Mouse (Mus musculus) limb, embryonic 14.5 days (tissue): ENCODE results near the gene Wrnip1. TPM values are rescaled to one million over a fixed set of nuclear protein-coding genes. Genes with fewer than 3 reads are reported as not detected.

Experiments used
- ATAC-seq: fragments of 200-750 bp; cut with Nextera tagmentation; 2 replicates; pipeline ENCODE4 v1.8.0; 2017; ENCODE audit warnings: low read depth, moderate number of reproducible peaks, moderate TSS enrichment; ENCODE audit not compliant: low FRiP score
- DNase-seq: peaks from one replicate; pipeline ENCODE4 v3.0.0-alpha.2; 2015; ENCODE audit warnings: low spot score
- H3K27ac ChIP-seq: fragments of 300-500 bp; sonication (generic); replicated peaks from 2 replicates; pipeline ENCODE4 v1.5.1; 2014; ENCODE audit warnings: low read depth, mild to moderate bottlenecking, low read length, moderate library complexity, mixed read lengths
- H3K27me3 ChIP-seq: fragments of 300-500 bp; sonication (generic); 2 replicates; pipeline ENCODE4 v1.6.1; 2014; ENCODE audit warnings: low read length, mixed read lengths; ENCODE audit not compliant: control insufficient read depth, insufficient read depth
- H3K36me3 ChIP-seq: fragments of 300-500 bp; sonication (generic); 2 replicates; pipeline ENCODE4 v1.6.1; 2014; ENCODE audit warnings: mild to moderate bottlenecking, low read length, moderate library complexity, mixed read lengths; ENCODE audit not compliant: control insufficient read depth, insufficient read depth
- H3K4me1 ChIP-seq: fragments of 300-500 bp; sonication (generic); 2 replicates; pipeline ENCODE4 v1.6.1; 2014; ENCODE audit warnings: antibody characterized with exemption, low read length, mixed read lengths; ENCODE audit not compliant: control insufficient read depth, insufficient read depth
- H3K4me2 ChIP-seq: fragments of 300-500 bp; sonication (generic); replicated peaks from 2 replicates; pipeline ENCODE4 v1.6.1; 2014; ENCODE audit warnings: low read depth, mild to moderate bottlenecking, low read length, moderate library complexity; ENCODE audit not compliant: severe bottlenecking
- H3K4me3 ChIP-seq: fragments of 300-500 bp; sonication (generic); replicated peaks from 2 replicates; pipeline ENCODE4 v1.5.1; 2014; ENCODE audit warnings: low read length
- H3K9ac ChIP-seq: fragments of 300-500 bp; sonication (generic); 2 replicates; pipeline ENCODE4 v1.6.1; 2014; ENCODE audit warnings: mild to moderate bottlenecking, low read depth, low read length, moderate library complexity; ENCODE audit not compliant: severe bottlenecking
- H3K9me3 ChIP-seq: fragments of 300-500 bp; sonication (generic); 2 replicates; pipeline ENCODE4 v1.6.1; 2016; ENCODE audit warnings: low read length; ENCODE audit not compliant: control insufficient read depth
- POLR2A ChIP-seq: fragments of 200-500 bp; IDR thresholded peaks from 2 replicates; pipeline ENCODE4 v1.8.0; 2012; ENCODE audit warnings: inconsistent platforms, mild to moderate bottlenecking, moderate library complexity, borderline replicate concordance; ENCODE audit not compliant: insufficient read depth, insufficient read length; ENCODE audit errors: extremely low read depth
- WGBS: fragments of 180-500 bp; shearing (Covaris S2); extraction: QIAGEN DNeasy Blood & Tissue Kit; methylation state at CpG from one replicate; pipeline ENCODE4 v1.1.7; 2014; 5-methylcytosine and 5-hydroxymethylcytosine counted together
- polyA plus RNA-seq, 2 experiments: library from polyadenylated mRNA; depleted of rRNA in 1 of 2; stranded (reverse) in 1 of 2; unstranded in 1 of 2; fragments of >200 nt; fragmentation: Nextera tagmentation in 1 of 2; extraction: Ambion mirVana in 1 of 2; gene quantifications; 2 replicates each; pipeline versions ENCODE4 v1.2.1 to v1.2.3; 2012 to 2014

Gene Wrnip1
- polyA plus RNA-seq, 2 experiments, result 25.5 to 61.9 TPM

DNA sequence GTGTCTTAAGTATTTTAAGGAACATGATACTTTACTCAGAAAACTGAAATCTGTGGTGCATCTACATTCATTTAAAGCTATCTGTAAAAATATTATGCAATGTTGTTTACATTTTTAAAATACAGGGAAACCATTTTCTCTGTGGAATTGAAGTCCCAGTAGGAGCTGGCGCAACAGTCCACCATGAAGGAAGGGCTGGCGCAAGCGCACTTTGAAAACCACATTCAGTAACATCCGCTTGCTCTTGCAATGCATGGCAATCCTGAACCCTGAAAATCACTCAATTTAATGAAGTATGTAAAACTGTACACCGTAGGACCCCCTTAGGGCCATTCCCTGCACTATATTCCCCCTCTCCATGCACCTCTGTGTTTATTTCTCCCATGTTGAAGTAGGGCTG, 32.7 kb downstream of the Wrnip1 start:
- no peak for TF ChIP-seq POLR2A
- 86% methylated on average over 5 of the region's 5 CpGs for WGBS
- DNase-seq, result no peak

DNA sequence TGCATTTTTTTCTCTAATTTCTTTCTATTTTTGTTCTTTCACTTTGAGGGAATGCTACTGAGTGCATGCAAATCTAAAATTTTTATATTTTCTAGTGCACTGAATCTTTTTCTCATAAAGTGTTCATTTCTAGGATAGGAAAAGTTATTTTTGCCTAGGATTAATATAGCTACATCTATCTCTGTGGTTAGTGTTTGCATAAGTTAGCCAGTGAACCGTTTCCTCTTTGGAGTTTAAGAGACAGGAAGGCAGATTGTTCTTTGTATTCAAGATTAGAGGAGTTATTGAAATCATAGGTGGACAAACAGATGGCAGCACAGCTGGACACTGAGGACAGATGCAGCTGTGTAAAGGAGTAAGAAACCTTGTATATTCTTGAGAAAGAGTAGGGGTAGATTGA, 37.5 kb downstream of the Wrnip1 start:
- ATAC-seq, result no peak
- Histone ChIP-seq H3K4me1 (no peaks in the 10 kb centered on the region), H3K27ac (no peak overlapping the region), H3K4me2 (no peak overlapping the region), H3K27me3 (no peaks in the 10 kb centered on the region), H3K9ac (no peak overlapping the region), H3K9me3 (no peaks in the 10 kb centered on the region), H3K36me3 (no peaks in the 10 kb centered on the region), H3K4me3 (no peak overlapping the region)
- 61% methylated on average over 1 of the region's 1 CpGs for WGBS
- DNase-seq, result no peak
- no peak for TF ChIP-seq POLR2A

More for the DNA sequence above, 32.7 kb downstream of the Wrnip1 start:
- Histone ChIP-seq H3K36me3 (no peaks in the 10 kb centered on the region), H3K9ac (no peak overlapping the region), H3K4me3 (no peak overlapping the region), H3K4me2 (no peak overlapping the region), H3K4me1 (no peaks in the 10 kb centered on the region), H3K27ac (no peak overlapping the region), H3K27me3 (no peaks in the 10 kb centered on the region), H3K9me3 (no peaks in the 10 kb centered on the region)
- ATAC-seq, result no peak

DNA sequence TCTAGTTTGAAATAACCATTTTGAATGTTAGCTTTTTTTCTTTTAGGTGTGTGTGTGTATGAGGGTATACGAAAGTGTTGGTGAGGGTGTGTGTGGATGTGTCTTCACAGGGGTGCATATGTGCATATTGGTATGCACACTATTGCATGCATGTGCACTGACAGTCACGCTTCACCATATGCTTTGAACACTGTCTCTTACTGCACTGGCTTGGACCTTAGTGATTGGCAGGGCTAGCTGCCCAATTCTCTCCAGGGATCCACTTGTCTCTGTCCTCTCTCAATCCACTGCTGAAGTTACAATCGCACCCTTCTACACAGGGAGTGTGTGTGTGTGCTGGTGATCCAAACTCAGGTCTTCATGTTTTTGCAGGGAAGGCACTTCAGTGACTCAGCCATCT, 39.5 kb downstream of the Wrnip1 start:
- ATAC-seq (no peak), DNase-seq (no peak)
- Histone ChIP-seq H3K9ac (no peak overlapping the region), H3K9me3 (no peaks in the 10 kb centered on the region), H3K4me1 (no peaks in the 10 kb centered on the region), H3K4me2 (no peak overlapping the region), H3K27me3 (no peaks in the 10 kb centered on the region), H3K36me3 (no peaks in the 10 kb centered on the region), H3K4me3 (no peak overlapping the region), H3K27ac (no peak overlapping the region)
- TF ChIP-seq POLR2A, result no peak
- 80% methylated on average over 3 of the region's 3 CpGs for WGBS

DNA sequence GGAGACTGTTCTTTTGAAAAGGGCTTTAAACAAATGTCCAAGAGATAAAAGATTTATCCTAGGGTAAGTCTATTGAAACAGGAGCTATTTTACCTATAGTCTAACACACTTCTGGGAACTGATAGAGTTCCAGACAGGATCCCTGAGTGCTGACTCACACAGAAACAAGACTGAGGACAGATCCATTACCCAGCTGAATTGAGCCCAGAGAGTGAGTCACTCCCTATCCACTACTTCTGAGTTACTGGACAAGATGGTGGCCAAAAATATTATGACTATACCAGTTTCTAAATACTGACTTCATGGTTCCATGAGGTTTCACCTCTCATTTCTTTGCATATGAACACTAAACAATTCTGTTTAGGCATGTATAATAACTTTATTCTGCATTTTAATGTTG, 44.4 kb downstream of the Wrnip1 start:
- H3K9me3 ChIP-seq, result no peaks in the 10 kb centered on the region

DNA sequence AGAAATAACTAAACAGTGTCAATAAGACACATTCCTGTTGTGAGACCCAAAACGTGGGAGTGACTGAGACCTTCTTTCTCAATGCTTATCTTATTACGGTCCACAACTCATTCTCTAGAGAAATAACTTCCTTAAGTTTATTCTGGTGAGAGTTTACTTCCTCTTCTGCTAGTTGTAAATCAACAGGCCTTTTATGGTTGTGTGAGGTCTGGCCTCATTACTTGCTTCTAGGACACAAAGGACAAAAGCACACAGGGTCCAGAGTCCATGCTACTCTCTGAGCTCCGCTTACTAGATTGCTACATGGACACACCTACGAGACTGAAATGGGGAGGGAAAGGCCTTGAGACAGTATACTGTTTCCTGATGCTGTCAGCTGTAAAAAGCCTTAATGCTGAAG, 47.3 kb downstream of the Wrnip1 start:
- DNase-seq, result no peak
- Histone ChIP-seq H3K4me2 (no peak overlapping the region), H3K27me3 (no peaks in the 10 kb centered on the region), H3K36me3 (no peaks in the 10 kb centered on the region), H3K9ac (no peak overlapping the region), H3K4me1 (peaks cover 12% of the 10 kb centered on the region), H3K4me3 (no peak overlapping the region), H3K9me3 (no peaks in the 10 kb centered on the region), H3K27ac (no peak overlapping the region)
- ATAC-seq, result no peak
- no peak for TF ChIP-seq POLR2A
- 36% methylated on average over 4 of the region's 4 CpGs for whole genome bisulfite sequencing

More for the DNA sequence above, 44.4 kb downstream of the Wrnip1 start:
- no peak for ATAC-seq
- no peak overlapping the region for H3K27ac ChIP-seq
- TF ChIP-seq POLR2A, result no peak
- no peak overlapping the region for H3K4me2 ChIP-seq
- no peak overlapping the region for H3K4me3 ChIP-seq
- no peaks in the 10 kb centered on the region for H3K36me3 ChIP-seq
- peaks cover 12% of the 10 kb centered on the region for H3K4me1 ChIP-seq
- no peak overlapping the region for H3K9ac ChIP-seq
- no peak for DNase-seq
- H3K27me3 ChIP-seq, result no peaks in the 10 kb centered on the region

DNA sequence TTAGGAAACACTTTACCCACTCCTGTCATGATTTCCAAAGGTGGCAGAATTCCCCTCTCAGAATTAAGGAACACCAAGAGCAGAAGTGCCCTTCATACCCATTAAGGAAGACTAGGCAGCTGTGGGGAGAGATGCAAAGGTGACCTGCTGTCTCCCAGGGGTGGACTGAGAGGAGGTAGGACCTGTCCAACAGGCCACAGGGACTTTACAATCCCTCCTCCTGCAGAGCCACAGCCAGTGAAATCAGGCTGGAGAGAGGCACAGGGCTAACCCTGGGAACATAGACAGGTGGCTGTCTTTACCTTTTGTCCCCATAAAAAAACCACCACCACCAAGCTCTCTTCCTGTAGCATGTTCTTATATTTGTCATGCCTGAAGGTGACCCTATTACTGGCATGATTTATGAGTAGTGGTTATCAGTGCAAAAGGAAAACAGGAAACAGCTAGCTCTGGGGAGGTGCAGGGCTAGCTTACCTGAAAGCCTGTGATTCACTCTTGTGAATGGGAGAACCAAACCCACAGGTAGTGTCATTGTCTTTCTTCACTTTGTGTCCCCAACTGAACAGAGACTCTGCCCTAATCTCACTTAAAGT, 47.8 kb downstream of the Wrnip1 start:
- H3K9ac ChIP-seq, result no peak overlapping the region
- H3K4me1 ChIP-seq, result peaks cover 12% of the 10 kb centered on the region

More for the DNA sequence above, 47.8 kb downstream of the Wrnip1 start:
- H3K4me3 ChIP-seq, result no peak overlapping the region
- no peak for TF ChIP-seq POLR2A
- ATAC-seq, result no peak
- H3K27ac ChIP-seq, result no peak overlapping the region
- no peak overlapping the region for H3K4me2 ChIP-seq
- H3K27me3 ChIP-seq, result no peaks in the 10 kb centered on the region
- H3K9me3 ChIP-seq, result no peaks in the 10 kb centered on the region
- no peaks in the 10 kb centered on the region for H3K36me3 ChIP-seq
- DNase-seq, result no peak
